Mouse (Mus musculus): ENCODE data around the gene Tmem97. TPM values are rescaled to one million over a fixed set of nuclear protein-coding genes. Genes with fewer than 3 reads are reported as not detected.

Tmem97 gene
- 45.0 and 66.3 TPM in 2 replicates for polyA plus RNA-seq (2012; rRNA removed)

GRCm38 (mm10) chr11:78550168-78551058 lies at the start of gene Tmem97:
Gene Tmem97 (minus strand): TSS chr11:78550777.

GRCm38 (mm10) chr11:78536080-78536689 lies 14.4 kb downstream of the Tmem97 start, which contains the start of the genes Tnfaip1 and Ift20:
Gene Tnfaip1 (minus strand): TSS chr11:78536332.
Gene Ift20 (plus strand): TSS chr11:78536361.

GRCm38 (mm10) chr11:78512025-78512957 lies 38.3 kb downstream of the Tmem97 start, which contains the start of the genes Tmem199 and Poldip2:
Gene Tmem199 (minus strand): TSS chr11:78512172.
Gene Poldip2 (plus strand): TSS chr11:78512193.

DNA sequence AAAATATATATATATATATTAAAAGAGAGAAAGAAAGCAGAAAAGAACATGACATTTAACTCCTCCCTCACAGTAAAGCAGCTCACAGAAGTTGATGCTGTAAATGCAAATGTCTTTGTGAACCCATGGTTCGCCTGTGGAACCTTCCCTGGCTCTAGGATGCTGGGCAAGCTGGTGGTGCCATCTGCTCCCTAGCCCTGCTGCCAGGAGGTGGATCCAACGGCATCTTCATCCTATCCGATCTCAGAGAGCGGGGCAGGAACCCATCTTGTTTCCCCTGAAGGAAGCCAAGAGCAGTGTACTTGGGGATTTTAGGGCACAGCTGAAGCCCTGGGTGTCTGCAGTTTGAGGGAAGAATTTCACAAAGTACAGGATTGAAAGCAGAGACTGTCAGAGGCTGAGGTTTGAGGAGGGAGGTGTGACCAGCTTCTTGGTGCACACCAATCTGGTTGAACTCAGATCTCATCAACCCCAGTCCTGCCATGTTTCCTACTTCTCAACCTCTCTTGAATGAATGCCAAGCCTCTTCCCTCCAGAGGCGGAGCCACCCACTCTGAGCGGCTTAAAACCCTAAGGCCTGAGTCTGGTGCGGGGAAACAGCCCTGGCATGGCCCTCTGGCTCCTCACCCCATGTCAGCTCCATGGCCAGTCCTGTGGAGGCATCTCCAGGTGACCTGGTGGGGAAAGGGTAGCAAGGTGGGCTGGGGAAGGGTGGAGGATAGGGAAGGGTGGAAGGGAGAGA lies 47.5 kb downstream of the Tmem97 start, which contains the start of gene Sebox:
TSS of gene Sebox (plus strand) at position 539 of the 742 bp plus-strand sequence.

GRCm38 (mm10) chr11:78499004-78499403 lies 51.6 kb downstream of the Tmem97 start, which contains the start of gene Vtn:
Gene Vtn (plus strand): TSS chr11:78499091.

DNA sequence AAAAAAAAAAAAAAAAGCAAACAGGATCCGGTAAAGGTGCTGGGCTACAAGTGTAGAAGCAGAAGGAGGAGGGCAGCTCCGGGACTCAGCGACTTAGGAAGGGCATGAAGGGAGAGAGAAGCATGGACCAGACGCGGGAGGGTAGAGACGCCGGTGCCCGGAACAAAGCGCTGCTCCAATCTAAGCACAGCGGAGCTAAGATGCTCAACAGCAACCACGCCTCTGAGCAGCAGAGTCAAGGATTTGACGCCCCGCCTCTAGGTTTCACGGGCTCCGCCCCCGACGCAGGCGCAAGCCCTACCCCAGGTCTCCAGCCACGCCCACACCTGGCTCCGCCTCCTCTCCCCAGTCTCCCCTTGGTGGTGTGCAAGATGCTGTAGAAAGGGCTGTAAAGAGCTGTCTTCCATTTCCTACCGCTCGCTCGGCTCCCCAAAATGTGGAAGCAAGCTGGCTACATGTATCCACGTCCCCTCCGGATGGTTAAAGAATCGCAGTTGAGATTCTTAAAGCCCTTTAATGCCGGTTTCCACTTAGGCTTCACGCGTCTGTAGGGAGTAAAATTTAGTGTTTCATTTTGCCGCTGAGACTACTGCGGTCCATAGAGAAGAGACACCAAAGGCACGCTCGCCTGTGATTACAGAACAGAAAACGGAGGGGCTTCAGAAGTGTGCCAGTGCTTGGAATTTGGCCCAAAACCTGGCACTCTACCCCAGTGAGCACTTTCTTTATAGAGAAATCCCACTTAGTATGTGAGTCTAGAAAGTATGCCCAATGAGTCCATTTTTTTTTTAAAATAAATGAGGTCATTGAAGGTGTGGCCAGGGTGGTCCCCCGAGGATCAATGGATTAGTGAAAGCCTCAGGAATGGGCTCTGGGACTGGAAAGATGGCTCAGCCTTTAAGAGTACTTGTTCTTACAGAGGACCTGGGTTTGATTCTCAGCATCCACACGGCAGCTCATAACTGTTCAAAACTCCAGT lies 52.7 kb downstream of the Tmem97 start, which contains the start of gene Sarm1:
TSS of gene Sarm1 (minus strand) at position 211 of the 979 bp plus-strand sequence.

Other genes starting within 250 kb of the Tmem97 start
- gene Spag5, start 249.2 kb downstream of the Tmem97 start, polyA plus RNA-seq (2012; rRNA removed) = 8.6 and 9.4 TPM in 2 replicates
- gene Aldoc, start 227.8 kb downstream of the Tmem97 start, polyA plus RNA-seq (2012; rRNA removed) = 16.8 and 18.5 TPM in 2 replicates
- 96.0 and 116 TPM in 2 replicates for gene Pigs, start 222.4 kb downstream of the Tmem97 start, polyA plus RNA-seq (2012; rRNA removed)
- 90.9 and 94.8 TPM in 2 replicates for gene Unc119, start 207.3 kb downstream of the Tmem97 start, polyA plus RNA-seq (2012; rRNA removed)
- 0.86 and 1.3 TPM in 2 replicates for gene Foxn1, start 164.2 kb downstream of the Tmem97 start, polyA plus RNA-seq (2012; rRNA removed)
- 243 and 292 TPM in 2 replicates for gene Slc13a2, start 128.6 kb downstream of the Tmem97 start, polyA plus RNA-seq (2012; rRNA removed)
- gene Slc46a1, start 85.1 kb downstream of the Tmem97 start, polyA plus RNA-seq (2012; rRNA removed) = 56.5 and 74.1 TPM in 2 replicates
- 0.83 and 1.00 TPM in 2 replicates for gene Sarm1, start 53.0 kb downstream of the Tmem97 start, polyA plus RNA-seq (2012; rRNA removed)
- 2.4 and 6.1 TPM in 2 replicates for gene Vtn, start 51.7 kb downstream of the Tmem97 start, polyA plus RNA-seq (2012; rRNA removed)
- gene Sebox, start 47.3 kb downstream of the Tmem97 start, polyA plus RNA-seq (2012; rRNA removed) = not detected in 2 replicates
- gene Tmem199, start 38.6 kb downstream of the Tmem97 start, polyA plus RNA-seq (2012; rRNA removed) = 6.8 and 8.4 TPM in 2 replicates
- 37.7 and 42.1 TPM in 2 replicates for gene Poldip2, start 38.6 kb downstream of the Tmem97 start, polyA plus RNA-seq (2012; rRNA removed)
- 45.7 and 46.7 TPM in 2 replicates for gene Tnfaip1, start 14.4 kb downstream of the Tmem97 start, polyA plus RNA-seq (2012; rRNA removed)
- gene Ift20, start 14.4 kb downstream of the Tmem97 start, polyA plus RNA-seq (2012; rRNA removed) = 64.5 and 70.4 TPM in 2 replicates
- gene Nlk, start 146.6 kb upstream of the Tmem97 start, polyA plus RNA-seq (2012; rRNA removed) = 12.3 and 15.7 TPM in 2 replicates
- gene Ccnq, start 201.0 kb upstream of the Tmem97 start, polyA plus RNA-seq (2012; rRNA removed) = 32.5 and 38.4 TPM in 2 replicates